Mouse (Mus musculus): Measurements from ENCODE around the gene Wdr43. TPM values are rescaled to one million over a fixed set of nuclear protein-coding genes. Genes with fewer than 3 reads are reported as not detected.

The Wdr43 gene
- total and polyA plus RNA-seq, 3 experiments = 175 to 393 (median 249) TPM

DNA sequence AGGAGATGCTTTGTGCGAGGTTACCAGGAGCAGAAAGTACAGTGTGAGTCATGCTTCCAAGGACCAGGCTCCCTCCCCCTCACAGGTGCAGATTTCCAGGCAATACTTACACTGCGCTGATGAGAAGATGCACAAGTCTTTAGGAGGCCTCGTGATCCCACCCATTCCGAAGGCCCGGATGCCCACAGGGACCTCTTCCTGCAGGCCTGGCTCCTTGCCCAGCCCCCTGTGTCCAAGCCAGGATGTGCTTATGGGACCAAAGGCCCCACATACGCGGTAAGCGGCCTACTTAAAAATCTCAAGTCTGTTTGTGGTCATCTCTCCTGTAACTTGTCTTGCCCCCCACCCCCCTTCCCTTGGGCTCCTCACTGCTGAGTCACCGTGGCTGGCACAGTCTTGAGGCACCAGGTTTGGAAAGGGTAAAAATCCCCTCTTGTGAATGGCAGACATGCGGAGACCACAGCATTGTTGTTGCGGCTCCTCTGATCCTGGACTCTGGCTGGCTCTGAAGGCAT is 75.7 kb downstream of the Wdr43 start:
- no peaks in the 10 kb centered on the region for H3K4me1 ChIP-seq (ENCODE audit: control insufficient read depth in 1 of 2, insufficient read depth in 2 of 2, low read length in 2 of 2)
- H3K9ac ChIP-seq (ENCODE audit: control insufficient read depth, low read depth, low read length, poor library complexity, severe bottlenecking) = no peak overlapping the region
- DNase-seq (ENCODE audit: low read depth, low spot score) = no peak

DNA sequence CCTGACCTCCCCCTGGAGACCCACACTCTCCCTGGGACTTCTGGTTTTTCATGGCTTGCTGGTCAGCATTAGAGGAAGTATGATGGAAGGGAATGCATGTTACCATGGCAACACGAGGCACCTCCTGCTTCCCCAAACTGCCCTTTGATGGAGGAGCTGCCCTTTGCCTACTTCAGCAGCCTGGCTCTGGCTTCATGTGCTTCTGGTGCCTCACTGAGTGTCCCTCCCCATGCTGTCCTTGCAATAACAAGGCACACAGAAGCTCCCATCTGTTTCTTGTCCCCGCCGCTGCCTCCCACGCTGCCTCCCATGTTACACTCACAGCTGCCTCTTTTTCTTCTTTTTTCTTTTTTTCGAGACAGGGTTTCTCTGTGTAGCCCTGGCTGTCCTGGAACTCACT is 77.6 kb downstream of the Wdr43 start:
- no peak overlapping the region for H3K27ac ChIP-seq (ENCODE audit: control insufficient read depth, low read depth, low read length)
- H3K9me3 ChIP-seq (replicated peaks; ENCODE audit: insufficient read depth, low read length) = no peaks in the 10 kb centered on the region
- no peaks in the 10 kb centered on the region for H3K36me3 ChIP-seq (ENCODE audit: control insufficient read depth in 1 of 2, insufficient read depth in 2 of 2, low read length in 2 of 2)
- no peaks in the 10 kb centered on the region for H3K79me2 ChIP-seq (ENCODE audit: control insufficient read depth, insufficient read depth, low read length, poor library complexity)
- no peaks in the 10 kb centered on the region for H3K27me3 ChIP-seq (ENCODE audit: control insufficient read depth in 1 of 2, insufficient read depth in 2 of 2, low read length in 2 of 2)
- DNase-seq (ENCODE audit: low read depth, low spot score) = no peak
- no peak overlapping the region for H3K9ac ChIP-seq (ENCODE audit: control insufficient read depth, low read depth, low read length, poor library complexity, severe bottlenecking)
- no peak for TF ChIP-seq CHD1 (IDR thresholded peaks at IDR 0.05; ENCODE audit: low read depth, low read length)
- no peak for TF ChIP-seq MXI1 (IDR thresholded peaks at IDR 0.05; ENCODE audit: low read depth, low read length)
- H3K4me1 ChIP-seq (ENCODE audit: control insufficient read depth in 1 of 2, insufficient read depth in 2 of 2, low read length in 2 of 2) = no peaks in the 10 kb centered on the region
- H3K4me3 ChIP-seq (ENCODE audit: control insufficient read depth in 1 of 2, insufficient read depth in 1 of 2, low read depth in 2 of 2, low read length in 2 of 2) = no peak overlapping the region

More for the DNA sequence above, 75.7 kb downstream of the Wdr43 start:
- Histone ChIP-seq H3K9me3 (replicated peaks; ENCODE audit: insufficient read depth, low read length) (no peaks in the 10 kb centered on the region), H3K36me3 (ENCODE audit: control insufficient read depth in 1 of 2, insufficient read depth in 2 of 2, low read length in 2 of 2) (no peaks in the 10 kb centered on the region), H3K27me3 (ENCODE audit: control insufficient read depth in 1 of 2, insufficient read depth in 2 of 2, low read length in 2 of 2) (no peaks in the 10 kb centered on the region), H3K27ac (ENCODE audit: control insufficient read depth, low read depth, low read length) (no peak overlapping the region), H3K4me3 (ENCODE audit: control insufficient read depth in 1 of 2, insufficient read depth in 1 of 2, low read depth in 2 of 2, low read length in 2 of 2) (no peak overlapping the region), H3K79me2 (ENCODE audit: control insufficient read depth, insufficient read depth, low read length, poor library complexity) (no peaks in the 10 kb centered on the region)
- TF ChIP-seq MEF2A (IDR thresholded peaks at IDR 0.05; ENCODE audit: extremely low read depth, insufficient replicate concordance, low read depth, low read length, poor library complexity, severe bottlenecking) (no peak), SIN3A (IDR thresholded peaks at IDR 0.05; ENCODE audit: low read length) (no peak), EP300 (IDR thresholded peaks at IDR 0.05; ENCODE audit: low read depth in 1 of 2, low read length in 2 of 2) (no peak)

DNA sequence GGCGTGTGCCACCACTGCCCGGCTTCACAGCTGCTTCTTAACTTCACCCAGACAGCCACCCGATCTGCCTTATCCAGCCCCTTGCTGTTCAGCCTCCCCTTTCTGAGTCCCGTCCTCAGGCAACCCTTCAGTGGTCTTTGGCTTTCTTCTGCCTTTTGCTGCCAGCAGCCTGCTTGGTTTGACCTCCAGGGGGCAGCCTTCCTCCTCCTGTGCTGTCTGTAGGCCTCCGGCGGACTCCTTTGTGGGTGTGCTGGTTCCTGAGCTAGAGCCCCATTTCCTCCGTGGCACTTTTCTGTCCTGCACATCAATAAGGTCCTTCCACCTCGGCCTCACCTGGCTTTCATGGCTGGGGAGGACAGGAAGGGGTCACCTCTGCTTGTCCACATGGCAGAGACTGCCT is 78.1 kb downstream of the Wdr43 start:
- Histone ChIP-seq H3K79me2 (ENCODE audit: control insufficient read depth, insufficient read depth, low read length, poor library complexity) (no peaks in the 10 kb centered on the region), H3K36me3 (ENCODE audit: control insufficient read depth in 1 of 2, insufficient read depth in 2 of 2, low read length in 2 of 2) (no peaks in the 10 kb centered on the region), H3K9me3 (replicated peaks; ENCODE audit: insufficient read depth, low read length) (no peaks in the 10 kb centered on the region), H3K9ac (ENCODE audit: control insufficient read depth, low read depth, low read length, poor library complexity, severe bottlenecking) (no peak overlapping the region), H3K4me3 (ENCODE audit: control insufficient read depth in 1 of 2, insufficient read depth in 1 of 2, low read depth in 2 of 2, low read length in 2 of 2) (no peak overlapping the region), H3K4me1 (ENCODE audit: control insufficient read depth in 1 of 2, insufficient read depth in 2 of 2, low read length in 2 of 2) (no peaks in the 10 kb centered on the region), H3K27ac (ENCODE audit: control insufficient read depth, low read depth, low read length) (no peak overlapping the region), H3K27me3 (ENCODE audit: control insufficient read depth in 1 of 2, insufficient read depth in 2 of 2, low read length in 2 of 2) (no peaks in the 10 kb centered on the region)
- DNase-seq (ENCODE audit: low read depth, low spot score) = peak; percentile 12
- TF ChIP-seq CTCF (IDR thresholded peaks at IDR 0.05 in 2 of 3, conservative IDR thresholded peaks at IDR 0.05 in 1 of 3; ENCODE audit: control insufficient read depth in 1 of 3, insufficient read depth in 1 of 3, low read depth in 2 of 3, low read length in 3 of 3, poor library complexity in 1 of 3, severe bottlenecking in 1 of 3) = peak; percentile 18 to 74 (median 43); a peak in 5 of 6 replicates
- no peak for TF ChIP-seq BHLHE40 (IDR thresholded peaks at IDR 0.05; ENCODE audit: borderline replicate concordance, low read depth, low read length)
- TF ChIP-seq ZC3H11A (IDR thresholded peaks at IDR 0.05; ENCODE audit: low read depth, low read length) = no peak
- TF ChIP-seq SMC3 (IDR thresholded peaks at IDR 0.05; ENCODE audit: low read depth, low read length) = peak; percentile 39
- no peak for TF ChIP-seq TAL1 (IDR thresholded peaks at IDR 0.05; ENCODE audit: low read length)
- TF ChIP-seq MYB (IDR thresholded peaks at IDR 0.05; ENCODE audit: low read depth, low read length) = no peak
- no peak for TF ChIP-seq TCF12 (IDR thresholded peaks at IDR 0.05; ENCODE audit: low read depth, low read length)
- no peak for TF ChIP-seq ZMIZ1 (IDR thresholded peaks at IDR 0.05; ENCODE audit: low read depth, low read length)
- no peak for TF ChIP-seq ETS1 (IDR thresholded peaks at IDR 0.05; ENCODE audit: low read depth, low read length)
- peak; percentile 17 for TF ChIP-seq RAD21 (IDR thresholded peaks at IDR 0.05; ENCODE audit: low read depth, low read length)
- no peak for TF ChIP-seq NELFE (IDR thresholded peaks at IDR 0.05; ENCODE audit: low read depth, low read length)
- TF ChIP-seq KAT2A (conservative IDR thresholded peaks at IDR 0.05; ENCODE audit: low read depth, low read length) = no peak
- no peak for TF ChIP-seq GATA1 (IDR thresholded peaks at IDR 0.05; ENCODE audit: low read depth, low read length)
